Mouse (Mus musculus): ENCODE data around the gene Fam98c. TPM values are rescaled to one million over a fixed set of nuclear protein-coding genes. Genes with fewer than 3 reads are reported as not detected.
A peak's percentile ranks its signal among the peaks of the same experiment; 100 is the strongest.

Fam98c gene
- polyA plus RNA-seq, 2 experiments = 4.6 to 5.1 TPM

DNA sequence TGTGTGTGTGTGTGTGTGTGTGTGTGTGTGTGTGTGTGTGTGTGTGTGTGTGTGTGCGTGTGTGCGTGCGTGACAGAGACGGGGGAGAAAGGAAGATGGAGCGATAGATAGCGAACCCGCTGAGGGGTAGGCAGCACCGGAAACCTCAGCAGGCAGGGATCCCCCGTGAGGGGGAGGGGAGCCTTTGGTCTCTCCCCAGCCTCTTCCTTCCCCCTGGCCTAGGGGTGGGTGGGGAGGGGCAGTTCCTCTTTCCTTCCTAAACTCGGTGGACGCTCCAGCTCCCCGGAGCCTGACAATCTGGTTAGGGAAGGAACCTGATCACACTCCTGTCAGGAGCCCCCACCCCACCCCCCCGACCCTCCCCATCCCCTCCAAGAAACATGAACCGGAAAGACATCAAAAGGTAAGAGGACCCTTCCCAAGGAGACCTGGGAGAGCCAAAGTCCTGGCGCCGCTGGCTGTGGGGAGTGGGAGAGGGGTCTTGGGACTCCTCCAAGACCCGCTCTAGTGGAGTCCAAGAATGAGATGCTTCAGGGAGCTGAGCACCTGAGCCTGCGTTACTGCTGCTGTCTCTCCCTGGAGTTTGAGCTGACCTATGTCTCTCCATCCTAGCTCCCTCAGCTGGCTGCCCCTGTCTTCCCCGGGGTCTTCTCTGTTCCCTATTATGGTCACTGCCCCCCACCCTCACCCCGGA, 21.2 kb downstream of the Fam98c start, which contains the start of gene Rasgrp4:
TSS of gene Rasgrp4 (plus strand) at position 159 of the 694 bp plus-strand sequence.
- peak within 1 kb of the TSS; percentile 1; the same call in 1 of the 2 replicates for H3K4me2 ChIP-seq (ENCODE audit: low read depth)
- H3K4me1 ChIP-seq (replicated peaks; ENCODE audit: control insufficient read depth in 2 of 2, insufficient read depth in 2 of 2, low read length in 1 of 2) = no peaks in the 10 kb centered on the region
- H3K4me3 ChIP-seq (ENCODE audit: insufficient read depth in 1 of 2, low read depth in 2 of 2, low read length in 2 of 2) = no peak within 1 kb of the TSS
- 4% methylated on average over 16 of the region's 20 CpGs for WGBS (ENCODE audit: insufficient replicate concordance)
- no peak for DNase-seq (ENCODE audit: low read depth in 3 of 3, low spot score in 3 of 3)
- no peaks in the 10 kb centered on the region for H3K9me3 ChIP-seq (ENCODE audit: control insufficient read depth, low read length)
- H3K36me3 ChIP-seq (replicated peaks; ENCODE audit: control insufficient read depth, insufficient read depth, low read depth) = no peaks in the 10 kb centered on the region
- no peak within 1 kb of the TSS for H3K9ac ChIP-seq (replicated peaks)
- no peaks in the 10 kb centered on the region; the same call in 1 of the 2 replicates for H3K27me3 ChIP-seq (ENCODE audit: control insufficient read depth, insufficient read depth, low read length)
- no peak for ATAC-seq (ENCODE audit: insufficient read depth)
- TF ChIP-seq CTCF (IDR thresholded peaks at IDR 0.05; ENCODE audit: low read depth) = no peak
- TF ChIP-seq EP300 (IDR thresholded peaks at IDR 0.05; ENCODE audit: low read depth) = no peak
- no peak within 1 kb of the TSS for H3K27ac ChIP-seq

DNA sequence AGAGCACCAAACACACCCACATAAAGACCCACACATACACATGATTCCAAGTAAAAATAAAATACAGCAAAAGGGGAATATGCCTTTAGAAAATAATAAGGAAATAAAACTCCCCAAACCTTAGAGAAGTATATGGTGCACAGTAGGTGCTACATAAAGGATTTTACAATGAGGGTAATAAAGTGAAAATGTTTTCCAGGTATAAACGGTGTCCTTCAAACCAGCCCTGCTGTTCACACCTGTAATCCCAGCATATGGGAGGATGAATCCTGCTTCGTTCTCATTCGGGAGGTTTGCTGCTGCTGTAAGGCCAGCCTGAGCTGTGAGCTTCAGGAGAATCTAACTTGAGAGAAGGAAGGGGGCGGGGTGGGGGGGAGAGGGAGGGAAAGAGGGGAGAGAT, 21.8 kb downstream of the Fam98c start:
- H3K4me3 ChIP-seq (ENCODE audit: insufficient read depth in 1 of 2, low read depth in 2 of 2, low read length in 2 of 2) = no peak overlapping the region
- no peaks in the 10 kb centered on the region for H3K9me3 ChIP-seq (ENCODE audit: control insufficient read depth, low read length)
- ATAC-seq (ENCODE audit: insufficient read depth) (no peak), DNase-seq (ENCODE audit: low read depth in 3 of 3, low spot score in 3 of 3) (no peak)
- H3K27ac ChIP-seq = no peak overlapping the region
- no peak overlapping the region for H3K9ac ChIP-seq (replicated peaks)
- H3K36me3 ChIP-seq (replicated peaks; ENCODE audit: control insufficient read depth, insufficient read depth, low read depth) = no peaks in the 10 kb centered on the region
- peak overlapping the region; percentile 1; the same call in 1 of the 2 replicates for H3K4me2 ChIP-seq (ENCODE audit: low read depth)
- H3K27me3 ChIP-seq (ENCODE audit: control insufficient read depth, insufficient read depth, low read length) = no peaks in the 10 kb centered on the region; the same call in 1 of the 2 replicates
- no peak for TF ChIP-seq CTCF (IDR thresholded peaks at IDR 0.05; ENCODE audit: low read depth)
- 4% methylated on average over 4 of the region's 4 CpGs for WGBS (ENCODE audit: insufficient replicate concordance)
- H3K4me1 ChIP-seq (replicated peaks; ENCODE audit: control insufficient read depth in 2 of 2, insufficient read depth in 2 of 2, low read length in 1 of 2) = no peaks in the 10 kb centered on the region

DNA sequence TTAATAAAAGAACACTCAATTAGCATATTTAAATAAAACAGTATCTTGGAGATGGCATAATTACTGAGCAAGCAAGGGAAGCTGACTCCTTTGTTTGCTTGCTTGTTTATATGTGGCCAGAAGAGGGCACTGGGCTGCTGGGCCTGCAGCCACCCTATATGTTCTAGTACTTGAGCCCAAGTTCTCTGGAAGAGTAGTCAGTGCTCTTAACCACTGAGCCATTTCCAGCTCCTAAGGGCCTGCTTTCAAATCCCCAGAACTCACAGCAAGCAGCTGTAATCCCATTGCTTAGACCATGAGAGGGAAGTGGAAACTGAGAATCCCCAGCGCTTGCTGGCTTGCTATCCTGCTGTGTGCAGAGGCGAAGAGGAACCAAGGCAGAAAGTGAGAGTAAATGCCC, 27.3 kb downstream of the Fam98c start:
- Histone ChIP-seq H3K4me1 (replicated peaks; ENCODE audit: control insufficient read depth in 2 of 2, insufficient read depth in 2 of 2, low read length in 1 of 2) (peaks cover 0 to 10% of the 10 kb centered on the region in 2 experiments; a peak in 3 of 4 replicates), H3K4me3 (ENCODE audit: insufficient read depth in 1 of 2, low read depth in 2 of 2, low read length in 2 of 2) (no peak overlapping the region), H3K27ac (no peak overlapping the region), H3K36me3 (replicated peaks; ENCODE audit: control insufficient read depth, insufficient read depth, low read depth) (no peaks in the 10 kb centered on the region), H3K9me3 (ENCODE audit: control insufficient read depth, low read length) (no peaks in the 10 kb centered on the region), H3K9ac (replicated peaks) (no peak overlapping the region), H3K4me2 (ENCODE audit: low read depth) (no peak overlapping the region), H3K27me3 (ENCODE audit: control insufficient read depth, insufficient read depth, low read length) (no peaks in the 10 kb centered on the region; the same call in 1 of the 2 replicates)
- DNase-seq (ENCODE audit: low read depth in 3 of 3, low spot score in 3 of 3) (no peak), ATAC-seq (ENCODE audit: insufficient read depth) (no peak)
- WGBS (ENCODE audit: insufficient replicate concordance) = 56% methylated on average over 2 of the region's 2 CpGs
- TF ChIP-seq CTCF (IDR thresholded peaks at IDR 0.05; ENCODE audit: low read depth) (peak; percentile 57), EP300 (IDR thresholded peaks at IDR 0.05; ENCODE audit: low read depth) (no peak)

DNA sequence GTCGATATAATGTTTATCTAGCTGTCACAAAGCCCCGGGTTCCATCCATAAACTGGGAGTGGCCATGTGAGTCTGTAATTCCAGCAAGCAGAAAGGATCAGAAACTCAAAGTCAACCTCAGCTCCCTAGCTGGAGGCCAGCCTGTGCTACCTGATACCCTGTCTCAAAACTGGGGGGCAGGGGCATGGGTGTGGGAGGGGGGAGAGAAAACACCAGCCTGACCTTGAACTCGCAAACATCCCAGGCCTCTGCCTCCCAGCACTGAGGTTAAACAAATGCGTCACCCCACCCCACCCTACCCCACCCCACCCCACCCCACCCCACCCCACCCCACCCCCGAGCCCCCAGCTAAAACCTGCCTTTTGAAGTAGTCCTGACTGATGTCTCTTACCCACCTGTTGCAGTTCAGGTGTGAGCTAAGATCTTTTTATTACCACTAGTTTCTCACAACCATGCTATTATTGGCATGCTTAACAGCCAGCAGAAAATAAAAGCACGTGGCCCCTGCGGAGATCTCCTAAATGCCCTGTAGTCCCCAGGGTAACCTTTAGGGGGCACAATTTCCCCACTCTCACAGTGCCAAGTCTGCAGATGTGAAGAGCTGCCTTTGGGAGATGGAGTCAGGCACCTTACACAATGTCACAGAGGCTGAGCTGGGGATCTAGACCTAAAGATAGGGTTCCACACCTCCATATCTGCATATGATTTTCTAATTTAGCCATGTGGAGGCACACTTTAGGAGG, 29.7 kb downstream of the Fam98c start:
- ATAC-seq (ENCODE audit: insufficient read depth) = peak; percentile 33; the same call in 1 of the 2 replicates
- no peaks in the 10 kb centered on the region for H3K9me3 ChIP-seq (ENCODE audit: control insufficient read depth, low read length)
- H3K27ac ChIP-seq = no peak overlapping the region
- DNase-seq (ENCODE audit: low read depth in 3 of 3, low spot score in 3 of 3) = peak; percentile 24 to 48 (median 43)
- no peak overlapping the region for H3K4me3 ChIP-seq (ENCODE audit: insufficient read depth in 1 of 2, low read depth in 2 of 2, low read length in 2 of 2)
- no peaks in the 10 kb centered on the region for H3K36me3 ChIP-seq (replicated peaks; ENCODE audit: control insufficient read depth, insufficient read depth, low read depth)
- no peak overlapping the region for H3K9ac ChIP-seq (replicated peaks)
- H3K4me2 ChIP-seq (ENCODE audit: low read depth) = no peak overlapping the region
- no peaks in the 10 kb centered on the region; the same call in 1 of the 2 replicates for H3K27me3 ChIP-seq (ENCODE audit: control insufficient read depth, insufficient read depth, low read length)
- WGBS (ENCODE audit: insufficient replicate concordance) = 9% methylated on average over 7 of the region's 7 CpGs
- peak; percentile 76 for TF ChIP-seq CTCF (IDR thresholded peaks at IDR 0.05; ENCODE audit: low read depth)
- no peak for TF ChIP-seq EP300 (IDR thresholded peaks at IDR 0.05; ENCODE audit: low read depth)
- peaks cover 0 to 10% of the 10 kb centered on the region in 2 experiments; a peak in 3 of 4 replicates for H3K4me1 ChIP-seq (replicated peaks; ENCODE audit: control insufficient read depth in 2 of 2, insufficient read depth in 2 of 2, low read length in 1 of 2)

DNA sequence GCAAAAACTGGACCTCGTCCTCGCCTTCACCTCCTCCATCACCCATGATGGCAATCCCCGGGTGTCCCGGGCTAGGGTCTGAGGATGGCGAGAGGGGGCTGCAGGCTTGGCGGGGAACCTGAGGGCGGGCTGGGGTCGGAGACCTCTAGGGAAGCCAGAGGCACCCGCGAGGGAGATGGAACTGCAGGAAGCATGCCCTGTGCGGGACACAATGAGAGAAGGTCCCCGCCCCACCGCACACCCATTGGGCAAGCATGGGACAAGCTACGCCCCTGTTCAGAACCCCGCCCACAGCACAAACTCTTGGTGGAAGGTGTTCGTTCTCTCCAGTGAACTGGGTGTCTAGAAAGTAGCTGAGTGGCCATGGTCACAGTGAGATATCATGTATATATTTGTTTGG, 31.1 kb downstream of the Fam98c start, which contains the start of gene Ryr1:
TSS of gene Ryr1 (minus strand) at position 210 of the 400 bp plus-strand sequence.
- Histone ChIP-seq H3K27me3 (ENCODE audit: control insufficient read depth, insufficient read depth, low read length) (no peaks in the 10 kb centered on the region; the same call in 1 of the 2 replicates), H3K27ac (no peak within 1 kb of the TSS), H3K9me3 (ENCODE audit: control insufficient read depth, low read length) (no peaks in the 10 kb centered on the region), H3K36me3 (replicated peaks; ENCODE audit: control insufficient read depth, insufficient read depth, low read depth) (no peaks in the 10 kb centered on the region), H3K4me1 (replicated peaks; ENCODE audit: control insufficient read depth in 2 of 2, insufficient read depth in 2 of 2, low read length in 1 of 2) (peaks cover 0 to 10% of the 10 kb centered on the region in 2 experiments; a peak in 3 of 4 replicates), H3K9ac (replicated peaks) (no peak within 1 kb of the TSS), H3K4me2 (ENCODE audit: low read depth) (peak within 1 kb of the TSS; percentile 63), H3K4me3 (ENCODE audit: insufficient read depth in 1 of 2, low read depth in 2 of 2, low read length in 2 of 2) (peak within 1 kb of the TSS in 1 of 2 experiments; percentile 0; a peak in 1 of 4 replicates)
- WGBS (ENCODE audit: insufficient replicate concordance) = 0% methylated on average over 15 of the region's 16 CpGs
- TF ChIP-seq CTCF (IDR thresholded peaks at IDR 0.05; ENCODE audit: low read depth) = no peak
- no peak for TF ChIP-seq EP300 (IDR thresholded peaks at IDR 0.05; ENCODE audit: low read depth)
- DNase-seq (ENCODE audit: low read depth in 3 of 3, low spot score in 3 of 3) (peak; percentile 42 to 61 (median 45)), ATAC-seq (ENCODE audit: insufficient read depth) (peak; percentile 68)

All from liver, embryonic 14.5 days (tissue).